Mouse (Mus musculus) heart, postnatal 0 days (tissue): ENCODE data around the gene BC048679. TPM values are rescaled to one million over a fixed set of nuclear protein-coding genes. Genes with fewer than 3 reads are reported as not detected.
A peak's percentile ranks its signal among the peaks of the same experiment; 100 is the strongest.

Source experiments
- ATAC-seq: fragments of 200-750 bp; cut with Nextera tagmentation; 2 replicates; pipeline ENCODE4 v1.8.0; 2017; ENCODE audit warnings: low read depth, moderate number of reproducible peaks, moderate library complexity; ENCODE audit not compliant: insufficient read depth
- DNase-seq: peaks from one replicate; pipeline ENCODE4 v3.0.0-alpha.2; 2016; ENCODE audit warnings: low spot score
- H3K27ac ChIP-seq: fragments of 300-500 bp; sonication (generic); 2 replicates; pipeline ENCODE4 v1.5.1; 2014; ENCODE audit warnings: low read depth, mild to moderate bottlenecking
- H3K27me3 ChIP-seq: fragments of 300-500 bp; sonication (generic); 2 replicates; pipeline ENCODE4 v1.6.1; 2014; ENCODE audit warnings: low read length, mixed read lengths; ENCODE audit not compliant: control insufficient read depth, insufficient read depth
- H3K36me3 ChIP-seq: fragments of 300-500 bp; sonication (generic); replicated peaks from 2 replicates; pipeline ENCODE4 v1.6.1; 2014; ENCODE audit warnings: low read length, mixed read lengths; ENCODE audit not compliant: control insufficient read depth, insufficient read depth
- H3K4me1 ChIP-seq: fragments of 300-500 bp; sonication (generic); 2 replicates; pipeline ENCODE4 v1.6.1; 2014; ENCODE audit warnings: antibody characterized with exemption; ENCODE audit not compliant: control insufficient read depth, insufficient read depth
- H3K4me2 ChIP-seq: fragments of 300-500 bp; sonication (generic); 2 replicates; pipeline ENCODE4 v1.6.1; 2014; ENCODE audit warnings: low read depth, mild to moderate bottlenecking, low read length, moderate library complexity
- H3K4me3 ChIP-seq: fragments of 300-500 bp; sonication (generic); 2 replicates; pipeline ENCODE4 v1.5.1; 2014; ENCODE audit warnings: low read depth, low read length
- H3K9ac ChIP-seq: fragments of 300-500 bp; sonication (generic); replicated peaks from 2 replicates; pipeline ENCODE4 v1.6.1; 2014; ENCODE audit warnings: low read depth, low read length, mixed read lengths
- H3K9me3 ChIP-seq: fragments of 300-500 bp; sonication (generic); replicated peaks from 2 replicates; pipeline ENCODE4 v1.6.1; 2016; ENCODE audit warnings: low read length; ENCODE audit not compliant: control insufficient read depth
- CTCF ChIP-seq: IDR thresholded peaks from 2 replicates; pipeline ENCODE4 v1.5.1; 2016; ENCODE audit warnings: antibody characterized with exemption, control low read depth, low read depth
- EP300 ChIP-seq: IDR thresholded peaks from 2 replicates; pipeline ENCODE4 v1.6.1; 2016; ENCODE audit warnings: antibody characterized with exemption, low read depth
- whole genome bisulfite sequencing: fragments of 180-500 bp; shearing (Covaris S2); extraction: QIAGEN DNeasy Blood & Tissue Kit; methylation state at CpG from one replicate; pipeline ENCODE4 v1.1.7; 2014; 5-methylcytosine and 5-hydroxymethylcytosine counted together
- polyA plus RNA-seq: library from polyadenylated mRNA; unstranded; fragments of >200 nt; fragmentation: Nextera tagmentation; extraction: Ambion mirVana; gene quantifications from 2 replicates; pipeline ENCODE4 v1.2.1, GENCODE M21; 2015
- total RNA-seq: library from RNA; depleted of rRNA; stranded (reverse); fragments of >200 nt; gene quantifications from 2 replicates; pipeline ENCODE4 v1.2.3, GENCODE M21; 2014; ENCODE audit warnings: low replicate concordance

BC048679 gene
- total and polyA plus RNA-seq, 2 experiments from 2014 or later: not detected

DNA sequence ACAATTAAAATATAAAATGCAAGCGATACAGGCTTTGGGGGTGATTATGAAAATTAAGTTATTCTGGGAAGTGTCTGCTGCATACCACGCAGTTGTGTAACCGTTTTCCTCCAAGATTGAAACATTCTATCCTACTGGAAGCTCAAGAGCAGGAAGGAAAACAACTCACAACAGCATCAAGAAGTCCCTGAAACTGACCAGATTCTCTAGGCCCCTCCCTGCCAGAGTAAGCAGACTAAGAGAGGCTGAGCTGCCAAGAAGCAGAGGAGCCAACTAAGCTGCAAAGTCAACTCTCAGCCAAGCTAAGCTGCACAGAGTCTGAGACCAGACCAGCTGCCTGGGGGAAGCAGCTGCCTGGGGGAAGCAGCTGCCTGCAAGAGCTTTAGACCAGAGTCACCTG is 22.9 kb downstream of the BC048679 start:
- H3K4me2 ChIP-seq: no peak overlapping the region
- 72% methylated on average over 3 of the region's 3 CpGs for WGBS
- TF ChIP-seq EP300: no peak
- no peak for TF ChIP-seq CTCF
- H3K27ac ChIP-seq: no peak overlapping the region
- H3K4me1 ChIP-seq: no peaks in the 10 kb centered on the region
- no peaks in the 10 kb centered on the region for H3K36me3 ChIP-seq
- H3K9ac ChIP-seq: no peak overlapping the region
- H3K27me3 ChIP-seq: peaks cover 15% of the 10 kb centered on the region; the same call in 1 of the 2 replicates
- no peaks in the 10 kb centered on the region for H3K9me3 ChIP-seq
- no peak overlapping the region for H3K4me3 ChIP-seq
- ATAC-seq (no peak), DNase-seq (no peak)

GRCm38 (mm10) chr7:81464906-81465450 is 33.1 kb downstream of the BC048679 start:
- Histone ChIP-seq H3K36me3 (no peaks in the 10 kb centered on the region), H3K27me3 (no peaks in the 10 kb centered on the region), H3K4me2 (no peak overlapping the region), H3K9me3 (no peaks in the 10 kb centered on the region), H3K4me3 (no peak overlapping the region), H3K9ac (no peak overlapping the region), H3K27ac (no peak overlapping the region), H3K4me1 (no peaks in the 10 kb centered on the region)
- WGBS: 46% methylated on average over 9 of the region's 9 CpGs
- no peak for ATAC-seq
- no peak for DNase-seq
- TF ChIP-seq EP300 (no peak), CTCF (no peak)

GRCm38 (mm10) chr7:81464116-81464515 is 34.0 kb downstream of the BC048679 start:
- Histone ChIP-seq H3K4me1 (no peaks in the 10 kb centered on the region), H3K9me3 (no peaks in the 10 kb centered on the region), H3K36me3 (no peaks in the 10 kb centered on the region), H3K27ac (no peak overlapping the region), H3K4me3 (no peak overlapping the region), H3K4me2 (no peak overlapping the region), H3K9ac (no peak overlapping the region), H3K27me3 (0 out of 2 replicates have a peak, but pooled peaks cover 4% of the 10 kb centered on the region)
- WGBS: 0% methylated on average over 4 of the region's 4 CpGs
- TF ChIP-seq EP300 (no peak), CTCF (no peak)
- 0 out of 2 replicates have a peak, but pooled peaks have one; percentile 24 for ATAC-seq
- DNase-seq: peak; percentile 31

GRCm38 (mm10) chr7:81462815-81463214 is 35.3 kb downstream of the BC048679 start:
- Histone ChIP-seq H3K36me3 (no peaks in the 10 kb centered on the region), H3K27ac (no peak overlapping the region), H3K9ac (no peak overlapping the region), H3K4me2 (no peak overlapping the region), H3K9me3 (no peaks in the 10 kb centered on the region), H3K4me3 (no peak overlapping the region), H3K27me3 (peaks cover 14% of the 10 kb centered on the region; the same call in 1 of the 2 replicates), H3K4me1 (no peaks in the 10 kb centered on the region)
- ATAC-seq (no peak), DNase-seq (no peak)
- no peak for TF ChIP-seq EP300
- TF ChIP-seq CTCF: no peak
- WGBS: 57% methylated on average over 3 of the region's 3 CpGs

DNA sequence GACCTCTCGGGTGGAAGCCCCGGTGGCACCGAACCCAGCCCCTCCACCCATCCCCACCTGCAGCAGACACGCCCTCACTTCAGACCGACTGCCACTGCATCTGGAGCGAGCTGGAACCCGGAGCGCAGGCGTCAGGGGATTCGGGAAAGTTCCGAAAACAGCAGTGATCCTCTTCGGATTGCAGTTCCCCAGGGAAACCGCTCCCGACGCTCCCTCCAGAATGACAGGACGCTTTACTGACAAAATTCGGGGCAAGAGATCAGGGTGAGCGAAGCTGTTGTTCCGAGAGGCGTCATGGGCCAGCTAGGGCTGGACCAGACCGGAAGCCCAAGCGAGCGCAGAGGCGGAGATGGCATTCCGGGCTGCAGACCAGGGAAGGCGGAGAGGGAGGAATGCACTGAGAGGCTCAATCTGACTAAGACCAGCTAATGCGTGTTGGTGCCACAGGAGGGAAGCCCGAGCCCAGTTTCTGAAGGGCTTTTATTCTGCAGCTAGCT is 42.9 kb downstream of the BC048679 start, which contains the start of gene Cpeb1:
Gene Cpeb1, minus strand, starts transcription at position 311 of the 497 bp plus-strand sequence.
- Histone ChIP-seq H3K27ac (no peak within 1 kb of the TSS), H3K9ac (peak within 1 kb of the TSS; percentile 44), H3K36me3 (no peaks in the 10 kb centered on the region), H3K4me2 (peak within 1 kb of the TSS; percentile 87), H3K4me3 (peak within 1 kb of the TSS; percentile 56), H3K4me1 (peaks cover 8% of the 10 kb centered on the region; the same call in 1 of the 2 replicates), H3K9me3 (no peaks in the 10 kb centered on the region), H3K27me3 (peaks cover 78% of the 10 kb centered on the region)
- peak; percentile 79 for DNase-seq
- ATAC-seq: peak; percentile 76
- 2% methylated on average over 28 of the region's 28 CpGs for WGBS
- no peak for TF ChIP-seq EP300
- peak; percentile 47 for TF ChIP-seq CTCF
